Comparison of ENCODE assay signal across 8 mouse cellular contexts in genomic region chr6:99484884-99485216, GRCm38 (mm10). TPM values are rescaled to one million over a fixed set of nuclear protein-coding genes. Genes with fewer than 3 reads are reported as not detected.
DNase-seq lines count a peak whose midpoint lies in the region; ATAC-seq and TF ChIP-seq lines count a peak whose summit lies in the region.

No protein-coding gene starts in this region.

- intact Hi-C loops in gastrocnemius, adult 2 months (cut with DNase I), result loop anchor here (1.0 to 5.0 kb wide), 2 partner anchors 26 to 37 kb away; partner anchors contain the start of gene Foxp1

- H3K4me2 ChIP-seq in midbrain, embryonic 11.5 days, result no peak overlapping the region
- peak overlapping the region; percentile 46 for H3K4me2 ChIP-seq in limb, embryonic 14.5 days (replicated peaks; ENCODE audit: low read depth, low read length, severe bottlenecking)
- peak overlapping the region; percentile 46 for H3K4me2 ChIP-seq in stomach, embryonic 15.5 days

- no peak for TF ChIP-seq POLR2A in limb, embryonic 14.5 days (IDR thresholded peaks at IDR 0.05; ENCODE audit: borderline replicate concordance, extremely low read depth, insufficient read depth, insufficient read length)
- no peak for TF ChIP-seq POLR2A in cerebellum, adult 2 months (IDR thresholded peaks at IDR 0.05; ENCODE audit: borderline replicate concordance, insufficient read depth, low read length)

- peak overlapping the region; percentile 66 for H3K4me3 ChIP-seq in gastrocnemius, adult 2 months
- no peak overlapping the region for H3K4me3 ChIP-seq in midbrain, embryonic 10.5 days
- no peak overlapping the region for H3K4me3 ChIP-seq in midbrain, embryonic 11.5 days (ENCODE audit: low read depth, low read length)
- peak overlapping the region; percentile 10; the same call in 1 of the 2 replicates for H3K4me3 ChIP-seq in limb, embryonic 14.5 days (replicated peaks; ENCODE audit: low read length)
- H3K4me3 ChIP-seq in stomach, embryonic 15.5 days (replicated peaks), result no peak overlapping the region
- no peak overlapping the region for H3K4me3 ChIP-seq in cerebellum, adult 2 months (replicated peaks; ENCODE audit: insufficient read depth, low read depth, low read length)

- peaks cover 17% of the 10 kb centered on the region; the same call in 1 of the 2 replicates for H3K36me3 ChIP-seq in midbrain, embryonic 10.5 days
- H3K36me3 ChIP-seq in midbrain, embryonic 11.5 days (ENCODE audit: control insufficient read depth, insufficient read depth, low read length), result no peaks in the 10 kb centered on the region
- 0 out of 2 replicates have a peak, but pooled peaks cover 4% of the 10 kb centered on the region for H3K36me3 ChIP-seq in limb, embryonic 14.5 days (ENCODE audit: control insufficient read depth, insufficient read depth, low read length)
- H3K36me3 ChIP-seq in stomach, embryonic 15.5 days, result no peaks in the 10 kb centered on the region

- H3K27me3 ChIP-seq in midbrain, embryonic 10.5 days (ENCODE audit: low read depth, poor library complexity, severe bottlenecking), result no peaks in the 10 kb centered on the region
- H3K27me3 ChIP-seq in midbrain, embryonic 11.5 days (ENCODE audit: control insufficient read depth, insufficient read depth, low read length), result no peaks in the 10 kb centered on the region
- no peaks in the 10 kb centered on the region for H3K27me3 ChIP-seq in limb, embryonic 14.5 days (ENCODE audit: control insufficient read depth, insufficient read depth, low read length)
- H3K27me3 ChIP-seq in stomach, embryonic 15.5 days (replicated peaks), result no peaks in the 10 kb centered on the region
- H3K27me3 ChIP-seq in cerebellum, adult 2 months (ENCODE audit: control insufficient read depth, insufficient read depth, low read length), result no peaks in the 10 kb centered on the region

- ATAC-seq in midbrain, embryonic 11.5 days (ENCODE audit: low FRiP score), result no peak
- no peak for ATAC-seq in limb, embryonic 14.5 days (ENCODE audit: low FRiP score, low read depth)
- no peak for ATAC-seq in stomach, embryonic 15.5 days (ENCODE audit: insufficient read depth, low FRiP score, low read depth)

- H3K4me1 ChIP-seq in midbrain, embryonic 10.5 days, result peaks cover 27% of the 10 kb centered on the region
- no peaks in the 10 kb centered on the region for H3K4me1 ChIP-seq in midbrain, embryonic 11.5 days (ENCODE audit: control insufficient read depth, insufficient read depth, low read length)
- peaks cover 34% of the 10 kb centered on the region for H3K4me1 ChIP-seq in limb, embryonic 14.5 days (ENCODE audit: control insufficient read depth, insufficient read depth, low read length)
- H3K4me1 ChIP-seq in stomach, embryonic 15.5 days, result peaks cover 18% of the 10 kb centered on the region
- H3K4me1 ChIP-seq in cerebellum, adult 2 months (ENCODE audit: control insufficient read depth, insufficient read depth, low read length), result peaks cover 13% of the 10 kb centered on the region

- DNase-seq in gastrocnemius, adult 2 months, result no peak
- DNase-seq in gastrocnemius, adult 18-20 months (ENCODE audit: low spot score), result no peak
- DNase-seq in midbrain, embryonic 10.5 days (ENCODE audit: low spot score), result no peak
- no peak for DNase-seq in midbrain, embryonic 11.5 days (ENCODE audit: low spot score, missing footprints)
- DNase-seq in limb, embryonic 14.5 days (ENCODE audit: low spot score), result no peak
- no peak for DNase-seq in right cerebral cortex, adult 18-20 months
- no peak for DNase-seq in cerebellum, adult 2 months

- H3K9me3 ChIP-seq in midbrain, embryonic 10.5 days (replicated peaks), result no peaks in the 10 kb centered on the region
- no peaks in the 10 kb centered on the region for H3K9me3 ChIP-seq in midbrain, embryonic 11.5 days (ENCODE audit: control insufficient read depth, low read length)
- H3K9me3 ChIP-seq in limb, embryonic 14.5 days (ENCODE audit: control insufficient read depth, low read length), result peaks cover 5% of the 10 kb centered on the region; the same call in 1 of the 2 replicates
- no peaks in the 10 kb centered on the region for H3K9me3 ChIP-seq in stomach, embryonic 15.5 days

- 73% methylated on average over 8 of the region's 8 CpGs for WGBS in midbrain, embryonic 10.5 days
- 77% methylated on average over 8 of the region's 8 CpGs for WGBS in midbrain, embryonic 11.5 days
- WGBS in limb, embryonic 14.5 days, result 4% methylated on average over 8 of the region's 8 CpGs
- 30% methylated on average over 8 of the region's 8 CpGs for WGBS in stomach, embryonic 15.5 days
- WGBS in cerebellum, adult 2 months, result 68% methylated on average over 8 of the region's 8 CpGs

- no peak overlapping the region for H3K9ac ChIP-seq in midbrain, embryonic 11.5 days (ENCODE audit: low read length)
- no peak overlapping the region for H3K9ac ChIP-seq in limb, embryonic 14.5 days (ENCODE audit: low read depth, low read length, severe bottlenecking)
- no peak overlapping the region for H3K9ac ChIP-seq in stomach, embryonic 15.5 days

- TF ChIP-seq CTCF in gastrocnemius, adult 2 months (IDR thresholded peaks at IDR 0.05), result no peak
- no peak for TF ChIP-seq CTCF in cerebellum, adult 2 months (IDR thresholded peaks at IDR 0.05; ENCODE audit: borderline replicate concordance, insufficient read depth, low read depth, low read length)

- H3K27ac ChIP-seq in gastrocnemius, adult 2 months, result peak overlapping the region; percentile 91
- H3K27ac ChIP-seq in midbrain, embryonic 10.5 days (replicated peaks), result peak overlapping the region; percentile 42; the same call in 1 of the 2 replicates
- no peak overlapping the region for H3K27ac ChIP-seq in midbrain, embryonic 11.5 days (ENCODE audit: low read depth, low read length)
- H3K27ac ChIP-seq in limb, embryonic 14.5 days (replicated peaks; ENCODE audit: low read depth, low read length), result peak overlapping the region; percentile 83
- peak overlapping the region; percentile 91 for H3K27ac ChIP-seq in stomach, embryonic 15.5 days
- H3K27ac ChIP-seq in cerebellum, adult 2 months (ENCODE audit: insufficient read depth, low read length), result no peak overlapping the region

RNA-seq across cellular contexts. Expression of gene Foxp1, which starts 37.7 kb away (rescaled TPM):
- 10 to 100 TPM; 17.4 to 20.9 TPM for total RNA-seq in gastrocnemius, adult 2 months (2021)
- total RNA-seq in gastrocnemius, adult 18-20 months (2021), result 10 to 100 TPM; 10.1 to 15.8 TPM
- polyA plus RNA-seq in midbrain, embryonic 10.5 days (2016; fragmentation: Nextera tagmentation; extraction: Ambion mirVana), result 63.7 and 75.4 TPM in 2 replicates
- polyA plus RNA-seq in midbrain, embryonic 11.5 days (2014; fragmentation: Nextera tagmentation; extraction: Ambion mirVana), result 86.2 and 95.4 TPM in 2 replicates
- 101 and 121 TPM in 2 replicates for polyA plus RNA-seq in limb, embryonic 14.5 days (2012; rRNA removed)
- 166 and 190 TPM in 2 replicates for polyA plus RNA-seq in limb, embryonic 14.5 days (2014; fragmentation: Nextera tagmentation; extraction: Ambion mirVana)
- polyA plus RNA-seq in stomach, embryonic 15.5 days (2015; fragmentation: Nextera tagmentation; extraction: Ambion mirVana), result 105 and 122 TPM in 2 replicates
- 21.0 and 22.0 TPM in 2 replicates for polyA plus RNA-seq in cerebellum, adult 2 months (2012; rRNA removed)

Comparison
In these comparisons a context has a peak if more than half of its experiments do, and no peak if none do; other contexts are left out.
1. H3K27ac ChIP-seq: peak in gastrocnemius, adult 2 months (single experiment), midbrain, embryonic 10.5 days (single experiment), limb, embryonic 14.5 days (single experiment) and stomach, embryonic 15.5 days (single experiment); none in midbrain, embryonic 11.5 days (single experiment) and cerebellum, adult 2 months (single experiment).
2. H3K4me3 ChIP-seq: peak in gastrocnemius, adult 2 months (single experiment) and limb, embryonic 14.5 days (single experiment); none in midbrain, embryonic 10.5 days (single experiment), midbrain, embryonic 11.5 days (single experiment), stomach, embryonic 15.5 days (single experiment) and cerebellum, adult 2 months (single experiment).